Mouse (Mus musculus) c-Kit-positive CD71-positive TER-119-negative erythroid progenitor cells, embryonic 14.5 days (primary cell): ENCODE measurements around the gene Olfr1451.
"Not testable (repeated sequence)": the region's sequence is repeated elsewhere in the genome, so short reads cannot be mapped to it uniquely, and the experiment has no call there.

ENCODE experiments used
- DNase-seq: peaks from one replicate; pipeline ENCODE4 v3.0.0-alpha.2; 2013; ENCODE audit warnings: low read depth

Gene Olfr1451

GRCm38 (mm10) chr19:12994714-12995113 is at the start of gene Olfr1451:
Gene Olfr1451, plus strand, starts transcription at chr19:12995014.
- no peak for DNase-seq

GRCm38 (mm10) chr19:12949958-12950357 is 44.9 kb upstream of the Olfr1451 start, which contains the start of gene Olfr1450:
Gene Olfr1450, plus strand, starts transcription at chr19:12950258.
- no peak for DNase-seq

DNA sequence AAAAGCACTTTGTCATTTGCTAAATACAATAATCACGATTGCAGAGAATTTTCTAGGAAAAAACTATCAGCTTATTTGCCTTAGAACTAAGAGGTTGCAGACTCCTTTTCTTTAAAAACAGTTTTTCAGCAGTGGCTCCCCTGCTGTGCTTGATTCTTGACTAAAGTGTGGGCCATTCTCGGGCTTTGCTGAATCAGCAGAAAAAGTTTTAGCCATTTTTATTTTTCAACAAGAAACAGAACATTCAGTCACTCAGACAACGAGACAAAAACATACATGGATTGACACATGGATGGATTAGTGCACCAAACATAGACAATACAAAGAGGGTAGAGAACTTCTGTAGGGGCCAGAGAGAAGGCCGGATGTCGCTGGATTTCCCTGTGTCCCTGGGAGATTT is 24.7 kb upstream of the Olfr1451 start:
- not testable (repeated sequence) for DNase-seq

DNA sequence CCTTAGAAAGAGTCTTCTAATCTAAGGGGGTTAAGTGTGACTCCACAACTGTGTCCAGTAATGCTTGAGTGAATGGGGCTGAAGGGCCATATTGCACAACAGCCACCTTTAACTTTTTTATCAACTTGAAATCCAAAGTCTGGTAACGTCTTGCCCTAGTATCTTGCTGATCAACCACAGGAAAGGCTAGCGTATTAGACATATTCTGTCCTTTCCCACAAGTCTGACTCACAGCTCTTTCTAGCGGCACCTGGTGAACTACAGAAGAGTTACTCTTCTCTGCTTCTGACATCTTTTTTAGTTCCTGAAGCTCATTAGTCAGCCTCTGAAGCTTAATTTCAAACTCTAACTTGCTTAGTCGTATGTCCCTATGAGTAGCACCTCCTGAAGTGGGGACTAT is 2.5 kb upstream of the Olfr1451 start:
- DNase-seq, result not testable (repeated sequence)

- DNase-seq, result no peak
These were observed 33.4 kb downstream of the Olfr1451 start, which contains the start of gene Olfr1453 for GRCm38 (mm10) chr19:13028227-13028626. Gene Olfr1453, minus strand, starts transcription at chr19:13028327.
